9 mouse cellular contexts compared by ENCODE assay signal in genomic region chr3:152122101-152122500, GRCm38 (mm10). TPM values are rescaled to one million over a fixed set of nuclear protein-coding genes. Genes with fewer than 3 reads are reported as not detected.
DNase-seq lines count a peak whose midpoint lies in the region; ATAC-seq and TF ChIP-seq lines count a peak whose summit lies in the region.
"Had no signal": no experiment of that assay in that cellular context is flagged by ENCODE, and none has a peak within 500 bp of the region (broad histone marks: within the 10 kb centered on the region; RNA-seq: fewer than 3 reads in every experiment).

No protein-coding gene starts in this region.

- no peaks in the 10 kb centered on the region for H3K36me3 ChIP-seq in heart, embryonic 14.5 days (ENCODE audit: control insufficient read depth, insufficient read depth, low read length)
- H3K36me3 ChIP-seq in small intestine, adult 2 months (ENCODE audit: control insufficient read depth, insufficient read depth, low read length): peaks cover 16% of the 10 kb centered on the region
- no peaks in the 10 kb centered on the region for H3K36me3 ChIP-seq in midbrain, embryonic 13.5 days
- H3K36me3 ChIP-seq: neural tube, embryonic 12.5 days had no signal

- TF ChIP-seq POLR2A in small intestine, adult 2 months (IDR thresholded peaks at IDR 0.05; ENCODE audit: low read depth, low read length): no peak

- TF ChIP-seq CTCF in small intestine, adult 2 months (IDR thresholded peaks at IDR 0.05; ENCODE audit: extremely low read depth, insufficient read length, insufficient replicate concordance, low read depth, low read length): no peak

- H3K4me1 ChIP-seq in brown adipose tissue, adult 24 weeks (ENCODE audit: control insufficient read depth, insufficient read depth, insufficient read length, low read length): peaks cover 8% of the 10 kb centered on the region; the same call in 1 of the 2 replicates
- peaks cover 23 to 42% of the 10 kb centered on the region in 2 experiments for H3K4me1 ChIP-seq in heart, embryonic 14.5 days (ENCODE audit: control insufficient read depth in 2 of 2, insufficient read depth in 2 of 2, low read length in 2 of 2)
- peaks cover 12% of the 10 kb centered on the region for H3K4me1 ChIP-seq in small intestine, adult 2 months (ENCODE audit: control insufficient read depth, insufficient read depth, insufficient read length, low read length)
- no peaks in the 10 kb centered on the region for H3K4me1 ChIP-seq in midbrain, embryonic 13.5 days (replicated peaks)

- 4% methylated on average over 6 of the region's 6 CpGs for WGBS in heart, embryonic 14.5 days
- WGBS in small intestine, adult 2 months: 18% methylated on average over 6 of the region's 6 CpGs
- WGBS in midbrain, embryonic 13.5 days: 81% methylated on average over 6 of the region's 6 CpGs

- H3K4me3 ChIP-seq in brown adipose tissue, adult 24 weeks (ENCODE audit: insufficient read depth, low read depth, low read length): no peak overlapping the region; the same call in 1 of the 2 replicates
- H3K4me3 ChIP-seq in heart, embryonic 14.5 days (ENCODE audit: control insufficient read depth in 1 of 2, insufficient read depth in 1 of 2, low read depth in 1 of 2, low read length in 2 of 2): no peak overlapping the region
- no peak overlapping the region for H3K4me3 ChIP-seq in small intestine, adult 2 months (ENCODE audit: low read depth, low read length)
- H3K4me3 ChIP-seq in midbrain, embryonic 13.5 days (replicated peaks): no peak overlapping the region
- H3K4me3 ChIP-seq: neural tube, embryonic 12.5 days had no signal

- DNase-seq in right cerebral cortex, postnatal 14 days: peak; percentile 46
- no peak for DNase-seq in right cerebral cortex, adult 2 months (ENCODE audit: low spot score in 2 of 2)
- DNase-seq in liver: peak; percentile 75
- DNase-seq in right cerebral cortex, adult 18-20 months: no peak

- H3K27me3 ChIP-seq in heart, embryonic 14.5 days (ENCODE audit: control insufficient read depth, insufficient read depth, low read length): no peaks in the 10 kb centered on the region
- no peaks in the 10 kb centered on the region for H3K27me3 ChIP-seq in small intestine, adult 2 months (ENCODE audit: control insufficient read depth, insufficient read depth, low read length)
- 0 out of 2 replicates have a peak, but pooled peaks cover 3% of the 10 kb centered on the region for H3K27me3 ChIP-seq in midbrain, embryonic 13.5 days
- H3K27me3 ChIP-seq: neural tube, embryonic 12.5 days had no signal

- H3K9me3 ChIP-seq in heart, embryonic 14.5 days (ENCODE audit: control insufficient read depth, low read length): no peaks in the 10 kb centered on the region
- no peaks in the 10 kb centered on the region for H3K9me3 ChIP-seq in midbrain, embryonic 13.5 days
- H3K9me3 ChIP-seq: neural tube, embryonic 12.5 days had no signal

- peak overlapping the region; percentile 27 for H3K9ac ChIP-seq in heart, embryonic 14.5 days (ENCODE audit: low read length)
- H3K9ac ChIP-seq in midbrain, embryonic 13.5 days (replicated peaks): no peak overlapping the region
- H3K9ac ChIP-seq: neural tube, embryonic 12.5 days had no signal

- peak overlapping the region; percentile 90 for H3K27ac ChIP-seq in brown adipose tissue, adult 24 weeks (replicated peaks; ENCODE audit: low read depth, low read length)
- H3K27ac ChIP-seq in heart, embryonic 14.5 days (replicated peaks in 1 of 2; ENCODE audit: control insufficient read depth in 1 of 2, insufficient read depth in 1 of 2, low read depth in 2 of 2, low read length in 2 of 2): peak overlapping the region; percentile 70 to 83
- H3K27ac ChIP-seq in small intestine, adult 2 months (ENCODE audit: insufficient read depth, low read depth, low read length): peak overlapping the region; percentile 67
- H3K27ac ChIP-seq in midbrain, embryonic 13.5 days: no peak overlapping the region
- H3K27ac ChIP-seq: neural tube, embryonic 12.5 days had no signal

- ATAC-seq in heart, embryonic 14.5 days (ENCODE audit: insufficient number of reproducible peaks, insufficient read depth, low FRiP score, low read depth): peak; percentile 24; the same call in 1 of the 2 replicates
- ATAC-seq in midbrain, embryonic 13.5 days: no peak

- H3K4me2 ChIP-seq in heart, embryonic 14.5 days (ENCODE audit: low read length): peak overlapping the region; percentile 43
- no peak overlapping the region for H3K4me2 ChIP-seq in midbrain, embryonic 13.5 days (replicated peaks)
- H3K4me2 ChIP-seq: neural tube, embryonic 12.5 days had no signal

RNA-seq across cellular contexts. Expression of gene Gipc2, which starts 43.9 kb away (rescaled TPM):
- not detected in 2 replicates for polyA plus RNA-seq in brown adipose tissue, adult 24 weeks (2012; ENCODE audit: insufficient read depth, insufficient read length, missing spikeins)
- polyA plus RNA-seq in heart, embryonic 14.5 days (2014; fragmentation: Nextera tagmentation; extraction: Ambion mirVana): 2.9 and 4.1 TPM in 2 replicates
- 52.0 and 121 TPM in 2 replicates for polyA plus RNA-seq in small intestine, adult 2 months (2012; rRNA removed)
- 3.4 and 5.3 TPM in 2 replicates for polyA plus RNA-seq in midbrain, embryonic 13.5 days (2015; fragmentation: Nextera tagmentation; extraction: Ambion mirVana)

Comparison
In these comparisons a context has a peak if more than half of its experiments do, and no peak if none do; other contexts are left out.
1. DNase-seq: peak in right cerebral cortex, postnatal 14 days (single experiment) and liver (single experiment); none in right cerebral cortex, adult 2 months (0 of 2) and right cerebral cortex, adult 18-20 months (single experiment).